Mouse (Mus musculus) spleen, postnatal 14 days (tissue): ENCODE data around the gene Hmgb1.

ENCODE experiments used
- DNase-seq, 2 experiments: peaks; one replicate each; pipeline ENCODE4 v3.0.0; 2021 to 2022; ENCODE audit warnings: low spot score in 2 of 2

Gene Hmgb1

DNA sequence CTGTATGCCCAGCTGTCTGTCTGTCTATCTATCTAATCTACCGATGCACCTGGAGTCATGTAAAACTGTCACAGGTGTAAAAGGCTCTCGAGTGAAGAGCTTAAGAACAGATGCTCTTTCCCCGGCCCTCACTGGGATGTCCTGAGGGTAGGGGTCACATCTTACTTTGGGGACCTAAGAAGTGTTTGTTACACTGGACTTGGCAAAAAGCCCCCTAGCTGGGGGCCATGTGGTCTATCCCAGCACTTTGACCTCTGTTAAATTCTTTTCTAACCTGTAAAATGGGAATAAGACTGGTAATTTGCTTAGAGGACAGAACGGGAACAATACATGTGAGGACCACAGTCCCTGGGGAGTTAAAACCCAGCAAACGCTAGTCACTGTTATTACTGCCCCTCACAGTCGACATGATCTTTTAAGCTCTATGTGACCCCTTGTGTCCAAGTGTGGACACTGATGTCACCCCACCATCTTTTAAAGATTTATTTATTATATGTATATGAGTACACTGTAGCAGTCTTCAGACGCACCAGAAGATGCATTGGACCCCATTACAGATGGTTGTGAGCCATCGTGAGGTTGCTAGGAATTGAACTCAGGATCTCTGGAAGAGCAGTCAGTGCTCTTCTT is 80.1 kb downstream of the Hmgb1 start:
- DNase-seq, result no peak

DNA sequence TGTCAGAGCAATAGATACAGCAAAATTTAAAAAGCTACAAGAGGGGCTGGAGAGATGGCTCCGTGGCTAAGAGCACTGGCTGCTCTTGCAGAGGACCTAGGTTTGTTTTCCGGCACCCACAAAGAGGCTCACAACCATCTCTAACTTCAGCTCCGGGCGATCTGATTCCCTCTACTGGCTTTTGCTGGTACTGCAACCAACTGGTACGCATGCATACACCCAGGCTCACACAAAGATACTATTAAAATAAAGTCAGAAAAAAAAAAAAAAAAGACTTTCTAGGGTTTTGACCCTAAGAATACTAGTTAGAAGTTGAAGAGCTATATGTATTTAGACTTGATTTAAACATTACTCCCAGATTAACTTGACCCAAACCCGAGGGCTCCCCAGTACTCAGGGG is 82.4 kb downstream of the Hmgb1 start:
- DNase-seq, result no peak

- no peak for DNase-seq
Observed at GRCm38 (mm10) chr5:149100091-149100490, 84.2 kb downstream of the Hmgb1 start.

GRCm38 (mm10) chr5:149099009-149099408 is 85.3 kb downstream of the Hmgb1 start:
- DNase-seq, result no peak

DNA sequence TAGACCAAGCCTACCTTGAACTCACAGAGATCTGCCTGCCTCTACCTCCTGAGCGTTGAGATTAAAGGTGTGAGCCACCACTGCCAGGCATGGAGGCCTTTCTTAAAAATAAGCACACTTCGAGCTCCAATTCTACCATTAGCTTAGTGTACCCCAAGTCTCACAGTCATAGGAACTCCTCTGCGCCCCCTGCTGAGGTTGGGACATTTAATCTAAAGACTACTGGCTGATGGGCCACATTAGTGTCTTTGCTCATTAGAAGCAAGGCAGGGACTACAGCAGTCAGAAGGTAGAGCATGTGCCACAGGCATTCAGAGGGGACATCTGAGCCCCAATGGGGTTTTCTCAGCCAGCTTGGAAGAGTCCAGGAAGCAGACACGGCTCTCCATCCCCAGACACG is 86.4 kb downstream of the Hmgb1 start:
- no peak for DNase-seq

- DNase-seq, result no peak
Observed at GRCm38 (mm10) chr5:149096284-149096683, 88.0 kb downstream of the Hmgb1 start.

DNA sequence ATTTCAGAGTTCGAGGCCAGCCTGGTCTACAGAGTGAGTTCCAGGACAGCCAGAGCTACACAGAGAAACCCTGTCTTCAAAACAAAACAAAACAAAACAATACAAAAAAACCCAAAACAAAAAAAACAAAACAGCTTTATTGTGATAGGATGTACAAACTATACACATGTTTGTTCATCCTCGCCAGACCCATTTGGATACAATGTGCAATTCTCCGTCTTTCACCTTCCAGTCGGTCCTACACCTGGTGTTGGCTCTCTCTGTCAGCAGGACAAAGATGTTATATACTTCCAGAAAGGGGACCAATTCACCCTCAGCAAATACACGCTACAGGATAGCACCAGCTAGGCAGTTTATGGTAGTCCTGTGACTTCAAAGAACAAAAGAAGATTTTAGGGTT is 91.4 kb downstream of the Hmgb1 start:
- no peak for DNase-seq

DNA sequence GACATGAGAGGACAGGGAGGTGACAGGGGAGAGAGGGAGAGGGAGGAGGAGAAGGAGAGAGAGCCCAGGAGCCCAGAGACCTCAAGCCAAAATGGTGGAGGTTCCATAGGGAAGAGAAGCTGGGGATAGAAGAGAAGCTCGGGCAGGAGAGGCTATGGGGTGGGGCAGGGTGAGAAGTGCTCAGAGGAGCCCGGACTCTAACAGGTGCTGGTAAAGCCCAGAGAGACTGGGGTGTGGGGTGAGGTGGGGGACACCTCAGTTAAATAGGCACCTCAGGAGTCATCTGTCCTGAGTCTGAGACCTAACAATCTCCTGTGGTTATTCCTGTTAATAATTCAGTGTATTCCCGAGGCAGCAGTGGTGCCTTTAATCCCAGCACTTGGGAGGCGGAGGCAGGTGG is 91.8 kb downstream of the Hmgb1 start:
- no peak for DNase-seq

DNA sequence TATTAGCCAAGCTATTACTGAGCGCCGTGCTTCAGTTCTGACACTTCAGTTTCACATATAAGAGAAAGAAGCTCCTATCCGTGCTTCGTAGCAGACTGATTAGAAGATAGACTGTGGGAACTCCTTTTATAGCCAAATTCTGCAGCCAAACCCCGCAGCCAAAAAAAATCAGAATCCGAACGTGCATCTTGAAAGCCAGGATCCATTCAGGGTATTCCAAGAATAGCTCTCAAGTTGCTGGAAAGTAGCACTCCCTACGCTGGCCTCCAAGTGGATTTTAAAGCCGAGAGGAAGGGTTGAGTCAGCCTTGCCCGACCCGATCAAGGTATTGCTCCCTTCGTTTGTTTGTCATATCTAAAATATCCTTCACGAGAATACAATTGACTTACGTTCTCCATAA is 93.0 kb downstream of the Hmgb1 start:
- no peak for DNase-seq

DNA sequence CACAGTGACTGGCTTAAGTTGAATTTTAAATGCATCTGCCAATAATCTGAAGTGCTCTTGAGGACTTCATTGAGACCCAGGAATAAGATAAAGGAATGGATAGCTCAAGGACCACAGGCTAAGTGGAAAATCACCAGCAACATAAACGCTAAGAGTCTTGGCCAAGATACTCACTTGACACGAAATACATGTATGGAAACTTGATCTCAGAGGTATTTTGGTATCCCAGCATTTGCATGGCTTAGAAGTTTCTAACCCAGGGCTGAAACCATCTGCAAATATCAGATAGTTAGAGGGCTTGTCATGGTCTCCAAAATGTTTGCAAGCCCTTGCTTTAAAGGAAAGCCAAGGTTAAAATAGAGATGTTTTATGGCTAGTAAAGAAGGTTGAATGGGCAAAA is 94.4 kb downstream of the Hmgb1 start:
- DNase-seq, result no peak

GRCm38 (mm10) chr5:149089456-149089855 is 94.8 kb downstream of the Hmgb1 start:
- no peak for DNase-seq

- no peak for DNase-seq
Observed at GRCm38 (mm10) chr5:149088891-149089290, 95.4 kb downstream of the Hmgb1 start.

DNA sequence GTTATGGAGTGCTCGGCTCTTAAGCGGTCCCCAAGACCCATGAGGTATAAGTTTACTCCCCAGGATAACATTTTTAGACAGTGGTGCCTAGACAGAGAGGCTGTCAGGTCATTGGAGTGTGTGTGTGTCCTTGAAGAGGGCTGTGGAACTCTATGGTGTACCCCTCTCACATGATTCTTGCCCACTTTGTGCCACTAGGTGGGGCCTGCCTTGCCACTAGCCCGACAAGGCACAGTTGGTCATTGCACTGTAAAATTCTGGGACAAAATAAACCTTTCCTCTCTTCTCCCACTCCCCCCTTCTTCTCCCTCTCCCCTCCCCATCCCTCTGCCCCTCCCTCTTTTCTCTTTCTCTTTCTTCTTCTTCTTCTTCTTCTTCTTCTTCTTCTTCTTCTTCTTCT is 96.1 kb downstream of the Hmgb1 start:
- no peak for DNase-seq

DNA sequence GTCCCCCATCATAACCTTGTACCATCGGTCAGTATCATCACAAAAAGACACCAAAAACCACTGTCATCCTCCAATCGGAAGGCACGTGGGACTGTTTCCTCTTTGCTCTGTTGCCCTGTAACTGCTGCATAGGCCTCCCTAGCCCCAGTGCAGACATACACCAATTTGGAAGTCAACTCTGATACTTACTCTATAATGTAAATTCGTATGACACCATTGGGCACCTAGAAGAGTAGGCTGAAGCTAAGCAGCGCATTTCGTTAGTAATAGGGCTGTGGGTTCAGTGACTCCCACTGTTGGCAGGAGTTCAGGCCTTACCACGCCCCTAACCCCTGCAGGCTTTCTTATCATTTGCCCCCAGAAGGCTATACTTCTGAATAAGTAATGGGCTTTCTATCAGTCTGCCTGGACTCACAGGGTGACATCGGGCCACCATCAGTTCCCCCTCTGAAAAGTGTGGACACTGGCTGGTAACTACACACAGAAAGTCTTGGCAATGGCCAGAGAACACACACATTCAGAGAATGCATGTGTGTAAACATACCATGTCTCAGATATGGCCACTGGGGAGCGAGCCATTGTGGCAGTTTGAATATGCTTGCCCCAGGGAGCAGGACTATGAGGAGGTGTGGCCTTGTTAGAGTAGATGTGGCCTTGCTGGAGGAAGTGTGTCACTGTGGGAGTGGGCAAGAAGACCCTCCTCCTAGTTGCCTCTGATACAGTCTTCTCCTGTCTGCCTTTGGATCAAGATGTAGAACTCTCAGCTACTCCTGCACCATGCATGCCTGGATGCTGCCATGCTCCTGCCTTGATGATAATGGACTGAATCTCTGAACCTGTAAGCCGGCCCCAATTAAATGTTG is 97.7 kb downstream of the Hmgb1 start:
- DNase-seq, result peak in 1 of 2 experiments; percentile 37

DNA sequence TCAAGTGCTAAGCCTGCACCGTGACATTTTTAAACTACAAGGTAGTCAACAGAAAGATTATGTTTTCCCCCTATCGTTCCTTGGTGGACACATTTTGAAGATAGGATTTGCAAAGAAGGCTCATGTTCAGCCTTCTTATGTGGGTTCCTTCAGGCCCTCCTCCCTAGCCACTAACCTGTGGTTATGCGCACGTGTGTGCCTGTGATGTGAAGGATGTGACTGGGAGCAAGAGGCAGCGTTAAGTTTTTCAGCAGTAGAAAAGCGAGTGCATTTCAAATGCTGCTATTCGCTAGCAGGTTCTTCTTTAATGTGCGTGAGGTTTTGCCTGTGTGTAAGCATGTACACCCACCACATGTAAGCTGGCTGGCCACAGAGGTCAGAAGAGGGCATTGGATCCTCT is 103.8 kb downstream of the Hmgb1 start:
- DNase-seq, result no peak

- no peak for DNase-seq
Observed at GRCm38 (mm10) chr5:149079758-149080150, 104.5 kb downstream of the Hmgb1 start.

GRCm38 (mm10) chr5:149079018-149079757 is 105.1 kb downstream of the Hmgb1 start:
- no peak for DNase-seq

DNA sequence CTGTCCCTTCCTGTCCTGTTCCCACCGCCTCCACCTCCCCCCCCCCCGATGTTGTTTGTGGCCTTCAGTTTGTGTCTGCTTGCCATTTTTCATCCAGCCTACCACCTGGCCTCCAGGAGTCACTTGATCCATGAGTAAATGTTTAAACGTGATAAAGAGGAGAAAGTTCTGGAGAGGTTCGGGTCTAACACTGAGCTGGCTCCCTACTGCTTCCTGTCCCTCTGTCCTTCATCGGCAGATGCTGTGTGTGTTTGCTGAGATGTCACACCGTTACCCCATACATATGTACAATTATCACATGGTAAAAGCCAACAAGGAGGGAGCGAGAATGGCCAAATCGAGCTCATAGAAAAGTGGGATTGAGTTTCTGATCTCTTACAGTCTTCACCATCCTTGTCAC is 107.2 kb downstream of the Hmgb1 start:
- DNase-seq, result no peak

DNA sequence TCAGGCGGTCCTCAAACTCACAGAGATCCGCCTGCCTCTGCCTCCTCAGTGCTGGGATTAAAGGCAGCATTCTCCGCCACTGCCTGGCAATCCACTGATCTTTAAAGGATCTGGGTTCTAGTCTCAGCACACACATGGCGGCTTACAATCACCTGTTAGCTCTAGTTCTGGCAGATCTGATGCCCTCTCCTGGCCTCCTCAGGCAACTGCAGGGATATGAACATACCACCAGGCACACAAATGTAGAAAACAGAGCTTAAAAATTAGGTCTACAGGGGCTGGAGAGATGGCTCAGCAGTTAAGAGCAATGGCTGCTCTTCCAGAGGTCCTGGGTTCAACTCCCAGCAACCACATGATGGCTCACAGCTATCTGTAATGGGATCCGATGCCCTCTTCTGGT is 112.7 kb downstream of the Hmgb1 start:
- no peak for DNase-seq

- no peak for DNase-seq
Observed at GRCm38 (mm10) chr5:149068745-149069144, 115.5 kb downstream of the Hmgb1 start.

GRCm38 (mm10) chr5:149068247-149068740 is 116.0 kb downstream of the Hmgb1 start:
- no peak for DNase-seq

DNA sequence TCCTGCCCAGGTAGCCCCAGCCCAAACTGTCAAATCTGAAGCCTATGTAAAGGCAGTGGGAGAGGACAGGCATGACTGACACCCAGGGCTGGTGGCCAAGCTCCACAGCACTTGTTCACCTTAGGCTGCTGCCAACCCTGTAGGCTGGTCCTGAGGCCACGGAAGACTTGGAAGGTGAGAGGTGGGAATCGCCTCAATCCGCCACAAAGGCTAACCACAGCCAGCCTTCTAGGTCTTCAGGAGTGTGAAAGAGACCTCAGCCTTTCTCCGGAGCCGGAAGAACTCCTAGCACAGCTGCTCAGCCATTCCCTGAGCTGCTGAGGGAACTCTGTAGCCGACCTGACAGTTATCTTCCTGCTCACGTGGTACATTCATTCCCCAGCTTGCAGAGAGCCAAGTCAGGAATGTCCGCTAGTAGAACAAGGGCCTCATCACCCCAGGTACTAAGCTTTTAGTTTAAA is 116.8 kb downstream of the Hmgb1 start:
- DNase-seq, result no peak
